Mouse (Mus musculus) thymus, adult 2 months (tissue): ENCODE measurements around the gene Hps4.

Source experiments
- CTCF ChIP-seq: fragments of 200-500 bp; IDR thresholded peaks from 2 replicates; pipeline ENCODE4 v1.5.1; 2012; ENCODE audit warnings: mild to moderate bottlenecking, control low read depth, low read length, moderate library complexity, borderline replicate concordance; ENCODE audit not compliant: control insufficient read depth, poor library complexity, insufficient read depth; ENCODE audit errors: extremely low read depth
- POLR2A ChIP-seq: fragments of 200-500 bp; IDR thresholded peaks from 2 replicates; pipeline ENCODE4 v1.6.1; 2012; ENCODE audit warnings: mild to moderate bottlenecking, low read length, control low read depth, moderate library complexity; ENCODE audit not compliant: control insufficient read depth, poor library complexity, insufficient read depth; ENCODE audit errors: extremely low read depth

DNA sequence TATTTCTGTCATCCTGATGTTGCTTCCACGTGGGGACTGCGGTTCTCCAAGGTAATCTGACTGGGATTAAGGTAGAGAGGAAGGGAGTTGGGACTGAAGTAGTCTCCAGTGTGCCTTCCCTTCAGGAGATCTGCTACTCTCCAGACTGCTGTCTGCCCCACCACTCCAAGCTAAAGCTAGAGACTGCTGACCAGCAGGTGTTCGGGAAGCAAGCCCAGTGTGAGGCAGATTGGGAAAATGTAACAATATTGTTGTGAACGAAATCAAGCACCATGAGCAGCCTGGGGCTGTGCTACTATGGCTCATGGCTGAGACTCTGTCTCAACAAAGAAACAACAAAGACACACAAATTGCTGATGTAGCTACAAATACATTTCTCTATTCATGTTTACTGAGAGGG is 75.1 kb downstream of the Hps4 start:
- no peak for TF ChIP-seq POLR2A
- no peak for TF ChIP-seq CTCF
